Mouse (Mus musculus) bone marrow macrophage, adult 2 months (primary cell): ENCODE measurements around the gene Plac8.

ENCODE experiments used
- CTCF ChIP-seq: IDR thresholded peaks from 2 replicates; pipeline ENCODE4 v1.5.1; 2012; ENCODE audit warnings: low read depth, mild to moderate bottlenecking, low read length, moderate library complexity
- POLR2A ChIP-seq: IDR thresholded peaks from 2 replicates; pipeline ENCODE4 v1.6.1; 2012; ENCODE audit warnings: mild to moderate bottlenecking, low read depth, low read length, borderline replicate concordance

DNA sequence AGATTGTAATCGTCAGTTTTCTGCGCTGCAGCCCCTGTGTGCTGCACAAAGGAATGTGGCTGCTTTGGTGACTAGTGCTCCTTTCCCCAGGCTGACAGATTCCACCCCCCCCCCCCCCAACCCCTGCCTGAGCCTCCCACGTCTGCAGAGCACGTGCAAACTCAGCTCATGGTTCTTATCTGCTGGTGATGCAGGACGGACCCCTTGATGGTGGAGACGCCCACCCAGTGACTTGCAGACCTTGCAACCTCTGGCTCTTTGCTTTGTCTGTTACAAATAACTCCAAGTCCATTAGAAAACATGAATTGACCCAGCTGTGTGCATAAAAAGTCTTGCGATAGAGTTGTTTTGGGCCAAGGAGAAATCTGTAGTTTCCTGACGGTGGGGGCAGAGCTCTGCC lies 1.3 kb downstream of the Plac8 start:
- TF ChIP-seq POLR2A, result no peak
- TF ChIP-seq CTCF, result no peak
